Mouse (Mus musculus): ENCODE measurements around the gene Pdzrn4. TPM values are rescaled to one million over a fixed set of nuclear protein-coding genes. Genes with fewer than 3 reads are reported as not detected.
A peak's percentile ranks its signal among the peaks of the same experiment; 100 is the strongest.

Gene Pdzrn4
- polyA plus RNA-seq, 1 experiment from 2014 or later, result 42.7 TPM

DNA sequence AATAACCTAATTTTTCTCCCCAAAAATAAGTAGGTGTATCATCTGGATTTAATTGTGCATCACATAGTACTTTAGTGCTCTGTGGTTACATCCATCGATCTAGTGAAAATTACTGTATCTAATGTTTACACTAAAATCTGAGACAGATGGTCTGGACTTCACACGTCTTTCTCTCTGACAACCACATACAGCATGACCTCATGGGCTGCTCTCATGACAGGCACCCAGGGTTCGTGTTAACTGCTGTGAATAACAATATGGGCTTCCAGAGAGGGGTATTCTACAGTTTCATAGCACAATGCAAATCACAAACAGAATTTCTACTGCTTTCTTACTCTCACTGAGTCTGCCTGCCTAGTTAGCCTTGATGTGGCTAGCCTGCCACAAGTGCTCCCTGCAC is 20.4 kb downstream of the Pdzrn4 start:
- WGBS, result 40% methylated on average over 3 of the region's 3 CpGs
- no peak for ATAC-seq (ENCODE audit: low FRiP score)
- Histone ChIP-seq H3K36me3 (no peaks in the 10 kb centered on the region), H3K4me1 (replicated peaks) (peaks cover 14% of the 10 kb centered on the region), H3K27me3 (no peaks in the 10 kb centered on the region), H3K9ac (no peak overlapping the region), H3K27ac (no peak overlapping the region), H3K9me3 (no peaks in the 10 kb centered on the region), H3K4me3 (no peak overlapping the region), H3K4me2 (no peak overlapping the region)

DNA sequence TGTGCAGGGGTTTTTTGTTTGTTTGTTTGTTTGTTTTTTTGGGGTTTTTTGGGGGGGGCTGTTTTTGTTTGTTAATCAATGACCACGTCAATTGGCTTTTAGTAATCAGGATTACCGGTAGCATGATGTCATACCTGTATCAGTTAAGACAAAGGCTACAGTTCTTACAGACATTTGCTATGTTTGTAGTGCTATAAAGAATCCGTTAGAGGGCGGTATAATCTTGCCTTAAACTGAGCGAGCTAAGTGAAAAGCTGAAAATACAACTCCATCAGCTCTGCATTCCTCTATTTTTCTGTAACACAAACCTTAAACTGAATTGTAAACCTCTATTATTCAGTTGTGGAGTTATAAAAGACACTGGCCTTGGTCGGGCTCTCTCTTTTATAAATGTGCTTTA is 37.9 kb downstream of the Pdzrn4 start:
- no peaks in the 10 kb centered on the region for H3K27me3 ChIP-seq
- no peaks in the 10 kb centered on the region for H3K9me3 ChIP-seq
- H3K4me1 ChIP-seq (replicated peaks), result peaks cover 4% of the 10 kb centered on the region
- H3K4me2 ChIP-seq, result no peak overlapping the region
- no peak overlapping the region for H3K4me3 ChIP-seq
- H3K36me3 ChIP-seq, result no peaks in the 10 kb centered on the region
- 7% methylated on average over 6 of the region's 6 CpGs for WGBS
- H3K27ac ChIP-seq, result no peak overlapping the region
- H3K9ac ChIP-seq, result no peak overlapping the region
- ATAC-seq (ENCODE audit: low FRiP score), result 0 out of 2 replicates have a peak, but pooled peaks have one; percentile 24

DNA sequence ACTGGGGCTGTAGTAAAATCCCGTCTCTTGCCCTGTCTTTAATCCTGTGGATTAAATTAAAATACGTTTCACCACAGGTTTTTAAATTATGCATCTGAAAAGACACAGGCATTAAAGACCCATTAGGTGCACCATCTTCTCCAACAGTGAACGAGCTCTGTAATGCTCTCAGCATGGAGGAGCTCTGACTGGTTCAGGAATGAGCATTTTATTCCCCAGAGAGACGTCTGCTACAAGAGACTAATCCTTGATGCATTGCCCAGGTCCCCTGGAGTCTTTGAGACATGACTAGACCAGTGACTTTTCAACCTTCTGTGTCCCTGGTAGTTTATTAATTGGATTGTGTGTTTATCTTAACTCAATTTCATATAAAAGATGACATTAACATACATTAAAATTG is 38.6 kb downstream of the Pdzrn4 start:
- no peaks in the 10 kb centered on the region for H3K27me3 ChIP-seq
- H3K4me1 ChIP-seq (replicated peaks), result peaks cover 4% of the 10 kb centered on the region
- no peak overlapping the region for H3K4me3 ChIP-seq
- WGBS, result 27% methylated on average over 4 of the region's 4 CpGs
- peak overlapping the region; percentile 12; the same call in 1 of the 2 replicates for H3K27ac ChIP-seq
- ATAC-seq (ENCODE audit: low FRiP score), result no peak
- H3K4me2 ChIP-seq, result no peak overlapping the region
- H3K9me3 ChIP-seq, result no peaks in the 10 kb centered on the region
- no peak overlapping the region for H3K9ac ChIP-seq
- no peaks in the 10 kb centered on the region for H3K36me3 ChIP-seq

DNA sequence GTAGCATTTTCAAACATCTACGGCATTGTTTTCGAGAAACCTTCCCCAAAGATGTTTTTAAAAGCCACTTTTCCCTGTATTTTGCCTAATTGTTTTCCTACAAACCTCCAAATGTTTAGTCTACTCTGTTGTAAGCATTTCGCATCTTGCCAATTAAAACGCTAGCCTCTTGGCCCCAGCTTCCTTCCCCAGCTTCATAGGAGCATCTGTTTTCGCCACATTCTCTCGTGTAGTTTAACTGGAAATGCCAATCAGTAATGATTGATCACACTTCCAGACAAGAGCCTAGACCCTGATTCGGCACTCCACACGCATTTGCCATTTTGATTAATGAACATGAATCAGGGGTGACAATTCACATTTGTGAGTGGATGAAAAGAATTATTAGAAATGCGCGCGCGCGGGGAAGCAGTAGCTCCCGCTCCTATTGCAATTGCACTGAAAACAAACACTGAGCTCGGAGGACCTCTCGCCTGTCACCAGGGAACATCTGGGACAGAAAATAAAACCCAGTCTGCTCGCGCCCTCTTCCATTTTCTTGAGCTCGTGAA is 45.0 kb downstream of the Pdzrn4 start:
- Histone ChIP-seq H3K27ac (peak overlapping the region; percentile 71), H3K4me1 (replicated peaks) (peaks cover 9% of the 10 kb centered on the region), H3K4me3 (peak overlapping the region; percentile 22), H3K9ac (peak overlapping the region; percentile 39; the same call in 1 of the 2 replicates), H3K27me3 (no peaks in the 10 kb centered on the region), H3K4me2 (peak overlapping the region; percentile 47), H3K36me3 (no peaks in the 10 kb centered on the region), H3K9me3 (no peaks in the 10 kb centered on the region)
- 37% methylated on average over 19 of the region's 19 CpGs for WGBS
- ATAC-seq (ENCODE audit: low FRiP score), result no peak

DNA sequence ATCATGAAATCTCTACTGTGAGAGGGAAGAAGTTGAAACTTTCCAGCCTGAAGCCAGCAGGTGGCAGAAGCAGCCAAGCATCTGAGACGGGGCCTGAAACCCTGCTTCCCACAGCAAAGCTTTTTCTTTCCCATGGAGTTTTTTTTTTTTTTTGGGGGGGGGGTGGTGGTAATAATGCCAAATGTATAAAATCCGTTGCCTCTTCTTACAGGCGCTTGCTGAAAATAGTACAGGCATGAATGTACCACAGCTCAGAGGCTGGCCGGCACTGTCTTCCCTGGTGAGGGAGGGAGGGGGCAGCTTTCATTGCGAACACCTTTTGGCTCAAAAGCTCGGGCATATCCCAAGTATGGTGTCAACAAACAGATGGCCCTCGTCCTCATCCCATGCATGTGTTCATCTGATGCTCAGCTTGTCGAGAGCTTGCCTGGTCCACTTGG is 51.0 kb downstream of the Pdzrn4 start:
- Histone ChIP-seq H3K27me3 (no peaks in the 10 kb centered on the region), H3K9me3 (no peaks in the 10 kb centered on the region), H3K27ac (peak overlapping the region; percentile 36; the same call in 1 of the 2 replicates), H3K4me1 (replicated peaks) (peaks cover 14% of the 10 kb centered on the region), H3K9ac (no peak overlapping the region), H3K4me2 (no peak overlapping the region), H3K4me3 (no peak overlapping the region), H3K36me3 (no peaks in the 10 kb centered on the region)
- no peak for ATAC-seq (ENCODE audit: low FRiP score)
- 47% methylated on average over 8 of the region's 8 CpGs for WGBS

DNA sequence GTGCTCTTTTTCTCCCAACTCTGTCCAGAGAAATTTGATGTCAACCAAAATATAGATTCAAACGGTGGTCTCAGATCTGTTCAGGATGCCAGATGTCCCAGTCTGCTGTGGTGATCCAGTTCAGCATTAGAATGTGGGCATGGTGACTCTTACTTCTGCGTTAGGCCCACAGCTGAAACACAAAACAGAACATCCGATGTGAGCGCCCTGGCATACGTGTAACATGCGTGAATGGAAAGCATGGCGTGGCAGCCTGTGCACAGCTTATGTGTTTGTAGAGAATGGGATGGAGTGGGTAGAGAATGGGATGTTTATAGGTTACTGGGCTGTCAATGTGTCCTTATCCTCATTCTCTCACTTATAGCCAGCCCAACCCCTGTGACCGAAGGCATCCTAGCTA is 52.4 kb downstream of the Pdzrn4 start:
- peaks cover 16% of the 10 kb centered on the region for H3K4me1 ChIP-seq (replicated peaks)
- no peaks in the 10 kb centered on the region for H3K27me3 ChIP-seq
- H3K36me3 ChIP-seq, result no peaks in the 10 kb centered on the region
- ATAC-seq (ENCODE audit: low FRiP score), result no peak
- H3K9me3 ChIP-seq, result no peaks in the 10 kb centered on the region
- WGBS, result 95% methylated on average over 8 of the region's 8 CpGs
- H3K27ac ChIP-seq, result no peak overlapping the region
- H3K4me3 ChIP-seq, result no peak overlapping the region
- H3K9ac ChIP-seq, result no peak overlapping the region
- no peak overlapping the region for H3K4me2 ChIP-seq

DNA sequence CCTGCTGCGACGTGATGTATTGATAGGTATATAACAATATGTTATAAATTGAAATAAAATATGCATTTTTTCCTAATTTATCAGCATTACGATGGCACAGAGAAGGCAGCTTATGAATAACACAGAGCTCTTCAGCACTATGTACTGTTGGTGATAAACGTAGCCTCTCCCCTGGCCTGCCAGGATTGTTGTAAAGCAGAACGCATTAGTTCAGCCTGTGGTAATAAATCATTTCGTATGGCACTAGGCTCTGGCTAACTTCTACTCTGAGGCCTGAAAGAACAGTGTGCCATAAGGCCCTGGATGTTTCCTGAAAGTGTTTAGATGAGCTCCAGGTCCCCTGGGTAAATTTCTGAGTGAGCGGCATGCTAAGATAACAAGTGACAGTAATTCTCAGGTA is 55.9 kb downstream of the Pdzrn4 start:
- Histone ChIP-seq H3K9ac (no peak overlapping the region), H3K4me2 (no peak overlapping the region), H3K36me3 (no peaks in the 10 kb centered on the region), H3K4me3 (no peak overlapping the region), H3K9me3 (no peaks in the 10 kb centered on the region), H3K27me3 (no peaks in the 10 kb centered on the region), H3K4me1 (replicated peaks) (peaks cover 16% of the 10 kb centered on the region), H3K27ac (peak overlapping the region; percentile 46)
- 49% methylated on average over 7 of the region's 7 CpGs for WGBS
- no peak; the same call in 1 of the 2 replicates for ATAC-seq (ENCODE audit: low FRiP score)

DNA sequence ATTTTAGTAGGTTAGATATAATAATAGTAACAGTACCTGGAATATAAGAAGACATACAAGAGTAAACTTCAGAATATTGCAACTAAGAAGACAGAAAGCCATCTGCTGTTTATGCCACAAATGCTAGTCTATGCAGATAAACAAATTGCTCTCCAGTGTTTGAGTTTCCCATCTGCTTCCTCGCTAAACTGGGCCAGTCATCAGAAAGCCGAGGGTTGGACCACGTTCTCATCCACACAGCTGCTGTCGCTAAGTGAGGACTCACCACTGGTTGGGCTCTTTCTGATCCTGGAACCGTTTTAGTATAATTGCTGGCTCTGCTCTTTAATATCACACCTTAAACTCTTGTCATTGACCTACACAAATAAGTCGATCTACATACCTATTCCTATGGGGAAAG is 85.5 kb downstream of the Pdzrn4 start:
- ATAC-seq (ENCODE audit: low FRiP score), result no peak
- H3K36me3 ChIP-seq, result no peaks in the 10 kb centered on the region
- H3K27me3 ChIP-seq, result no peaks in the 10 kb centered on the region
- H3K9me3 ChIP-seq, result no peaks in the 10 kb centered on the region
- 89% methylated on average over 6 of the region's 6 CpGs for WGBS
- H3K4me1 ChIP-seq (replicated peaks), result no peaks in the 10 kb centered on the region
- no peak overlapping the region for H3K9ac ChIP-seq
- no peak overlapping the region for H3K4me2 ChIP-seq
- no peak overlapping the region for H3K4me3 ChIP-seq
- no peak overlapping the region for H3K27ac ChIP-seq

DNA sequence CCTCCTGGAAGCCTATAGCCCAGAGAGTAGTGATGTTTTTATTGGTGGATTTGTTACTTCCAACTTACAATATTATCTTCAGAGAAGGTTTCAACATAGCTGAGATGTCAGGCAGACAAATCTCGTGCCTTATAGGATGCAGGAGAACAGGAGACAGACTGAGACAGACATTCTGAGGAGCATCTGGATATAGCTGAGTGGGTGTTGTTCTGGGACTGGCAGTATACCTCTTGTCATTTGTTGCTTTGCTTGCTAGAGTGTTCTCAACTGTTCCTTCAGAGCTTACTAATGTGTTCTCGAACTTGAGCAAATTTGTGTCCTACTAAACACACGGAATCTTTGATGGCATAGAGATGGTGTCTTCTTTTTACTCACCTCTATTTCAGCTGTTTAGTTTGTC is 94.7 kb downstream of the Pdzrn4 start:
- H3K27me3 ChIP-seq, result no peaks in the 10 kb centered on the region
- no peaks in the 10 kb centered on the region for H3K9me3 ChIP-seq
- no peak overlapping the region for H3K4me2 ChIP-seq
- no peaks in the 10 kb centered on the region for H3K36me3 ChIP-seq
- no peak overlapping the region for H3K27ac ChIP-seq
- 93% methylated on average over 3 of the region's 3 CpGs for WGBS
- no peaks in the 10 kb centered on the region for H3K4me1 ChIP-seq (replicated peaks)
- no peak for ATAC-seq (ENCODE audit: low FRiP score)
- no peak overlapping the region for H3K4me3 ChIP-seq
- no peak overlapping the region for H3K9ac ChIP-seq

DNA sequence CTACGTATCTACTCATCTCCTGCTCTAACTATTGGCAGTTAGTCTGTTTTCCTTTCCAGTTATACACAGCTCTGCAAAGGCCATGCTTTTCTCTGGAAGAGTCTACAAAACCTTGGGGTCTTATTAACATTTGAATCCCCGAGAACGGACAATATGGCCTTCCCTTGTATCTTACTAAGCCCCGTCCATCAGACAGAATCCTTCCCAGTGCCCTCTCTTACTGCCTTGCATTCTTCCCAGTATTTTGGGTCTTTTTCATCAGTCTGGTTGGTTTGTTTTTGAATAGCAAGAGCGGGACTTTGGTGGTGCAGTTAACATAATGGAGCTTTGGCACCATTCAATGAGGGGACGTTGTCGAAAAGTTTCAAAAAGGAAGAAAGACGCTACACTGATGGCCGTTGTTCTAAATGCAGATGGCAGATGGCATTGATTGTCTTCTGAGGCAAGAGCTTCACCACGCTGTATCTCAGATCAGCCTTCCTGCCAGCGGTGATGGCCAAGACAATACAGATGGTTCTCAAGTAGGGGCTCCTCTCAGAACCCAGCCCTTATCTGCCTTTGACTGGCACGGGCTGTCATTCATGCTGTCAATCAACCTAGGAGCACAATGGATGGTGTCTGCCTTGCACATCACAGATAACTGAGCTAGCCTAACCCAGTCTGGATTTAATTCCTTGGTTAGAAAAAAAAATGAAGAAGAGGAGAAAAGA is 98.9 kb downstream of the Pdzrn4 start:
- H3K9me3 ChIP-seq, result no peaks in the 10 kb centered on the region
- H3K4me3 ChIP-seq, result no peak overlapping the region
- WGBS, result 54% methylated on average over 12 of the region's 12 CpGs
- H3K4me2 ChIP-seq, result no peak overlapping the region
- peaks cover 4% of the 10 kb centered on the region; the same call in 1 of the 2 replicates for H3K4me1 ChIP-seq (replicated peaks)
- H3K9ac ChIP-seq, result no peak overlapping the region
- H3K27ac ChIP-seq, result no peak overlapping the region
- H3K27me3 ChIP-seq, result 0 out of 2 replicates have a peak, but pooled peaks cover 3% of the 10 kb centered on the region
- no peaks in the 10 kb centered on the region for H3K36me3 ChIP-seq
- ATAC-seq (ENCODE audit: low FRiP score), result peak; percentile 46; the same call in 1 of the 2 replicates

DNA sequence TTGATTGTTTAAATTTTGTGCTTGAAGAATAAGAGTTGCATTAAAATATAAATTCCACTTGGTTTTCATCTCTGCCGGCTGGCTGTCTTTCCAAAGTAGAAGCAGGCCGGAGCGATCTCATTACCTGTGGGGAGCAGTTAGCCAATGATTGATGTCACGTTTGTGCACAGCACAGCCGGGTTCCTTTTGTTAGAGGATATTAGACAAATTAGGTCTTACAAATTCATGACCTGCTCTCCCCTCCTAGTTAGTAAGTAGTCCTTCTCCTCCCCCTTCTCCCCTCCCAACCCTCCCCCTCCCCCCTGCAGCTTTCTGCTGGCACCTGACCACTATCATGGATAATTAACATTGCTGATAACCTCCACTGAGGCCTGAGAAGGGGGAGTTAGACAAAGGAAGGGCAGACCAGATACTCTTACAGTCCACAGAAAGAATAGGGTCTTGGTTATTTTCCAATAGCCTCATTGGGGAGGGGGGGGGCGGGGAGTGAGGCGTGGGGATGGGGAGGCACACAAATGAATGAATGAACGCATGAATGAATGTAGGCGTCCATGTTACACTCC is 103.7 kb downstream of the Pdzrn4 start:
- Histone ChIP-seq H3K4me3 (no peak overlapping the region), H3K9ac (no peak overlapping the region), H3K27ac (peak overlapping the region; percentile 40; the same call in 1 of the 2 replicates), H3K4me2 (no peak overlapping the region), H3K36me3 (no peaks in the 10 kb centered on the region), H3K9me3 (no peaks in the 10 kb centered on the region), H3K4me1 (replicated peaks) (peaks cover 7% of the 10 kb centered on the region; the same call in 1 of the 2 replicates), H3K27me3 (0 out of 2 replicates have a peak, but pooled peaks cover 3% of the 10 kb centered on the region)
- 27% methylated on average over 9 of the region's 9 CpGs for WGBS
- peak; percentile 71; the same call in 1 of the 2 replicates for ATAC-seq (ENCODE audit: low FRiP score)

DNA sequence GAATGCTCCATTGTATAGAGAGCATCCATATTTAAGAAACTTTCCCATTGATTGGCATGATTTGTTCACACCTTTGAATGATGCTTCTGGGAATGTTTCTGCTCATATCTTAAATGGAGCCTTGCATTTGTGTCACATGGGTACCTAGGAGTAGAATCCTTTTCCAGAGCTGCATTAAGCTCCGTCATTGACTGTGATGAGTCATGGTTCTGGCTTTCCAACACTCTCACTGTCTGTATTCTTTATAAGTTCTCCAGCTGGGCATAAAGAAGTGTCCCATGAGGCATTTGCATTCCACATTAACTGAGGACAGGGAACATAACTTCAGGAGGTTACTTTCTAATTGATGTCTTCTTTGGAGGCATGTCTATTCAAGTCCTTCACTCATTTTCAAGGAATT is 106.1 kb downstream of the Pdzrn4 start:
- no peaks in the 10 kb centered on the region for H3K9me3 ChIP-seq
- no peaks in the 10 kb centered on the region for H3K36me3 ChIP-seq
- H3K9ac ChIP-seq, result no peak overlapping the region
- WGBS, result 89% methylated on average over 1 of the region's 1 CpGs
- H3K27me3 ChIP-seq, result no peaks in the 10 kb centered on the region
- peaks cover 7% of the 10 kb centered on the region; the same call in 1 of the 2 replicates for H3K4me1 ChIP-seq (replicated peaks)
- no peak overlapping the region for H3K4me2 ChIP-seq
- no peak overlapping the region for H3K27ac ChIP-seq
- ATAC-seq (ENCODE audit: low FRiP score), result no peak
- H3K4me3 ChIP-seq, result no peak overlapping the region

Data from hindbrain, embryonic 13.5 days (tissue).